Mouse (Mus musculus) urinary bladder, adult 18-20 months (tissue): Measurements from ENCODE around the gene Xpr1.
A peak's percentile ranks its signal among the peaks of the same experiment; 100 is the strongest.

Experiments used
- DNase-seq, 2 experiments: peaks; one replicate each; pipeline ENCODE4 v3.0.0; 2022; ENCODE audit warnings: low spot score in 2 of 2, mixed read lengths in 2 of 2

Xpr1 gene

GRCm38 (mm10) chr1:155416701-155417677, at the start of gene Xpr1:
Gene Xpr1, minus strand, starts transcription at chr1:155417415.
- peak; percentile 80 to 89 for DNase-seq

GRCm38 (mm10) chr1:155463442-155463841, 46.2 kb upstream of the Xpr1 start:
- DNase-seq, result no peak

GRCm38 (mm10) chr1:155462582-155462981, 45.4 kb upstream of the Xpr1 start:
- no peak for DNase-seq

- DNase-seq, result no peak
Observed at GRCm38 (mm10) chr1:155457532-155457931, 40.3 kb upstream of the Xpr1 start.

GRCm38 (mm10) chr1:155453180-155453579, 36.0 kb upstream of the Xpr1 start:
- DNase-seq, result peak; percentile 16 to 19

GRCm38 (mm10) chr1:155448932-155449331, 31.7 kb upstream of the Xpr1 start:
- DNase-seq, result no peak

GRCm38 (mm10) chr1:155447277-155447676, 30.1 kb upstream of the Xpr1 start:
- DNase-seq, result no peak

- no peak for DNase-seq
Observed at GRCm38 (mm10) chr1:155443115-155443514, 25.9 kb upstream of the Xpr1 start.

GRCm38 (mm10) chr1:155442521-155443001, 25.3 kb upstream of the Xpr1 start:
- DNase-seq, result no peak

GRCm38 (mm10) chr1:155439551-155439950, 22.3 kb upstream of the Xpr1 start:
- no peak for DNase-seq

GRCm38 (mm10) chr1:155438525-155438924, 21.3 kb upstream of the Xpr1 start:
- no peak for DNase-seq

GRCm38 (mm10) chr1:155429304-155429703, 12.1 kb upstream of the Xpr1 start:
- DNase-seq, result no peak

GRCm38 (mm10) chr1:155427126-155427865, 10.1 kb upstream of the Xpr1 start:
- no peak for DNase-seq

GRCm38 (mm10) chr1:155425743-155426315, 8.6 kb upstream of the Xpr1 start:
- DNase-seq, result no peak

GRCm38 (mm10) chr1:155425285-155425684, 8.1 kb upstream of the Xpr1 start:
- no peak for DNase-seq

GRCm38 (mm10) chr1:155423801-155424200, 6.6 kb upstream of the Xpr1 start:
- DNase-seq, result no peak

- DNase-seq, result no peak
Observed at GRCm38 (mm10) chr1:155422022-155422421, 4.8 kb upstream of the Xpr1 start.

- no peak for DNase-seq
Observed at GRCm38 (mm10) chr1:155416147-155416700, 991 bp downstream of the Xpr1 start.

GRCm38 (mm10) chr1:155415421-155415820, 1.8 kb downstream of the Xpr1 start:
- no peak for DNase-seq

GRCm38 (mm10) chr1:155412705-155413104, 4.5 kb downstream of the Xpr1 start:
- DNase-seq, result peak in 1 of 2 experiments; percentile 42

GRCm38 (mm10) chr1:155408577-155408966, 8.6 kb downstream of the Xpr1 start:
- no peak for DNase-seq
